Mouse (Mus musculus) cerebellum, adult (tissue): ENCODE results near the gene Acvrl1.
"Not testable (repeated sequence)": the region's sequence is repeated elsewhere in the genome, so short reads cannot be mapped to it uniquely, and the experiment has no call there.

ENCODE experiments used
- ATAC-seq: cut with Nextera tagmentation; 2 replicates; pipeline ENCODE4 v1.9.2; 2017; ENCODE audit warnings: mild to moderate bottlenecking, moderate library complexity, mixed read lengths; ENCODE audit not compliant: insufficient number of reproducible peaks, low FRiP score, low TSS enrichment

The Acvrl1 gene

DNA sequence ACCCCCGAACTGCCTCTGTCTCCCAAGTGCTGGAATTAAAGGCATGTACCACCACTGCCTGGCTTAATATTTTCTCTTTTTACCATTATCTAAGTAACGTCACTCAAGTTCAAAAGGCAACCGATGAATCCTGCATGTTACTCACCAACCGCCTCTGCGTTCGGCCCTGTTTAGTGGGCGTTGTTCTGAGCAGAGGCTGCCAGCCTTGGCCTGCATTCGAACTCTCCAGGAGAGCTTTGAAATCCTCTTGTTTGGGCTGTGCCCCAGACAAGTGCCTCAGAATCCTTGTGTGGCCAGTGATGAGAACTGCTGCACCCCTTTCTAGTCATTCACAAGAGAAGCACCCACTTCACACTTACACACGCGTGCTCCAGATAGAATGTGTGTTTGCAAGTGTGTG is 22.3 kb upstream of the Acvrl1 start:
- no peak for ATAC-seq

DNA sequence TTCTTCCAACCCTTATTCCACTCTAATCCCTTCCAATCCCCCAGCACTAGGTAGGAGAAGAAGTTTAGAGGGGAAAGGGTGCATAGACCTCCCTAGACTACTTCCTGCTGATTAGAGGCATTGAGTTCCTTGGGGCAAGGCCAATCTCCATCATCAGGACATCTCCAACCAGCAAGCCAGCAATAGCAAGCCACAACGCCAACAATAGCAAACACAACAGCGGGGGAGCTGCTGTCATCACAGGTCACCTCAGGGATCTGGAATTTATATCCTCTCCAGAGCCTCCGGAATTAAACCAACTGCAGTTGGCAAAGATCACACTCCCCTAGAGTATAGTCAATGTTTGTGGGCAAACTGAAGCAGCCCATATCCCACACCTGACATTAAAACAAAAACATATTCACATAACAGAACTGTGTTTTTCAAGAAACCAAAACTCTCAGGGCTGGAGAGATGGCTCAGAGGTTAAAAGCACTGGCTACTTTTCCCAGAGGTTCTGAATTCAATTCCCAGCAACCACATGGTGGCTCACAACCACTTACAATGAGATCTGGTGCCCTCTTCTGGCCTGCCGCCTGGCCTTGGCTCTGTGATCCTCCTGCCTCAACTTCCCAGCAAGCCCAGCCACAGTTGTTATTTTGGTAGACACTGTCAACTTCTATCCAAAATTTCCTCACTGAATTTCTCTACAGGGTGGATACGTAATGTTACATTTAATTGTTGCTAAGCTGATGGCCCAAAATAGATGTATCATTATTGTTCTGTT is 20.2 kb upstream of the Acvrl1 start:
- ATAC-seq: no peak

DNA sequence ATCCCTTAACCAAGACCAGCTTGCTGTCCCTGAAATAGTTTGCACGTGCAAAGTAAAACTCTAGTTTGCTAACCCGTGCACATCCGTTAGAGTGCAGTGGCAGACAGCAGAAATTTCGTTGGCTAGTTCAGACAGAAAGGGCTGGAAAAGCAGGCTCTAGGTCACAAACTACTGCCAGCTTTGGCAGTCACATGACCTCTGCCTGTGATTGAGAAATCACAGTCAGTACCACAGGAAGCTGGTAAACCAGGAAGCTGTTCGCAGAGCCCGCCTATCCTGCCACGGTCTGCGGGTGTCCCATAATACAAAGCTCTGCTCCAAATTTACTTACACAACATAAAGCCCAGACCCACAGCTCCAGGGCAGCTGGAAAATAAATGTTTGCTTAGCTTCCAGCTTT is 15.1 kb upstream of the Acvrl1 start:
- no peak for ATAC-seq

DNA sequence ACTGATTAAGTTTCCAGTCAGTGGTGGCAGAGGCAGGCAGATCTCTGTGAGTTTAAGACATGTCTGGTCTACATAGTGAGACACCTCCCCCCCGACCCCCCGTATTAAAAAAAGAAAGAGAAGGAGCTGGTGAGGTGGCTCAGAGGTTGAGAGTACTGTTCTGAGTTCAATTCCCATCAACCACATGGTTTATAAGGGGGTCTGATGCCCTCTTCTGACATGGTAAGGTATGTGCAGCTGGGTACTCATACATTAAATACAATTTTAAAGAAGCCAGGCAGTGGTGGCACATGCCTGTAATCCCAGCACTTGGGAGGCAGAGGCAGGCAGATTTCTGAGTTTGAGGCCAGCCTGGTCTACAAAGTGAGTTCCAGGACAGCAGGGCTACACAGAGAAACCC is 14.5 kb upstream of the Acvrl1 start:
- not testable (repeated sequence) for ATAC-seq

DNA sequence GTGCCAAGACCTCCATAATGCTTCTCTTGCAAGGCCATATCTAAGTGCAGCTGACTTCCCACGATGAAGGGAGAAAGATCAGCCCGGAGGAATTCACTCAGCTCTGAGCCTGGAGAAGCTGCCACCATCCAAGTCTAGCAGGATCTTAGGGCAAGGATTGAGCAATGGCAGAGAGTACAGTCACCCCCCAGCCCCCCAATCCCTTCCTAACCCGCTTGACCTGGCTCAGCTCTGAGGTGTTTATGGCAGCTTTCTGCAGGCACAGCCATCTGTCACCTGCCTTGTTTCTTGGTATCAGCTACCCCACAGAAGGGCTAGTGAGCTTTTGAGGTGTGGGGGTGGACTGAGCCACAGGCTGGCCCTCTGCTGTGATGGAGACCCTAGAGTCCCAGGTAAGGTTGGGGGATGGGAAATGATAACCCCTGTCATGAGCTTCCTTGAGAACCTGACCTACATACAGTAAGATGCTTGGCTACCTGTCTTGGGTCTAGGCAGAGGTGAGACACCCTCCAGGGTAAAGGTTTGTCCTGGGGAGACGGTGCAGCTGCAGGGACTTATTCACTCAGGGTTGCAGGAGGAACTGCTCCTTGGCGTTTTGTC is 12.7 kb upstream of the Acvrl1 start, which contains the start of gene Ankrd33:
TSS of gene Ankrd33 (plus strand) at position 245 of the 600 bp plus-strand sequence.
- ATAC-seq: no peak

DNA sequence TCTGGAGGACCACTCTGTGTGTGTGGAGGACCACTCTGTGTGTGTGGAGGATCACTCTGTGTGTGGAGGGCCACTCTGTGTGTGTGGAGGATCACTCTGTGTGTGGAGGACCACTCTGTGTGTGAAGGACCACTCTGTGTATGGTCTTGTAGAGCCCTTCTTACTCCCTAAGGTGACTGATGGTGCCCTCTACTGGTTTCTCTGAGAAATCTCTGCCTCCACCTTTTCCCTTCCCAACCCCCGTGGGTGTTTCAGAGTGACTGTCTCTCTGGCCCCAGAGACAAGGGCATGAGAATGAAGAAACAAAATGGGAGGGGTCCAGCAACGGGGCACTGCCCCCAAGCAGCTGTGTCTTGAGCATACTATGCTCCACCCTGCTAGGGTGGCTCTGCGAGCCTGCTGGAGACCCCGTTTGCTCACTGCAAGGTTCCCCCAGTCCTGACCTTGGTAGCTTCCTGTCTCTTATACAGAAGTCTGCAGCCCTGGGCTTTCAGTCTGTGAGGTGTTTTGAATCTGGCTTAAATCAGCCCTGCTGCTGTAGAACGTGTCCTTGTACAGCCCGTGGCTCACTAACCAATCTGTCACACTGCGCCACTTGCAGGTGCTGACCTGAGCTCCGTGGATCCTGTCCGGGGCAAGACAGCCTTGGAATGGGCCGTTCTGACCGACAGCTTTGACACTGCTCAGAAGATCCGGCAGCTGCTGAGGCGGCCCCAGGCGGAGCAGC is 9.8 kb upstream of the Acvrl1 start:
- no peak for ATAC-seq

DNA sequence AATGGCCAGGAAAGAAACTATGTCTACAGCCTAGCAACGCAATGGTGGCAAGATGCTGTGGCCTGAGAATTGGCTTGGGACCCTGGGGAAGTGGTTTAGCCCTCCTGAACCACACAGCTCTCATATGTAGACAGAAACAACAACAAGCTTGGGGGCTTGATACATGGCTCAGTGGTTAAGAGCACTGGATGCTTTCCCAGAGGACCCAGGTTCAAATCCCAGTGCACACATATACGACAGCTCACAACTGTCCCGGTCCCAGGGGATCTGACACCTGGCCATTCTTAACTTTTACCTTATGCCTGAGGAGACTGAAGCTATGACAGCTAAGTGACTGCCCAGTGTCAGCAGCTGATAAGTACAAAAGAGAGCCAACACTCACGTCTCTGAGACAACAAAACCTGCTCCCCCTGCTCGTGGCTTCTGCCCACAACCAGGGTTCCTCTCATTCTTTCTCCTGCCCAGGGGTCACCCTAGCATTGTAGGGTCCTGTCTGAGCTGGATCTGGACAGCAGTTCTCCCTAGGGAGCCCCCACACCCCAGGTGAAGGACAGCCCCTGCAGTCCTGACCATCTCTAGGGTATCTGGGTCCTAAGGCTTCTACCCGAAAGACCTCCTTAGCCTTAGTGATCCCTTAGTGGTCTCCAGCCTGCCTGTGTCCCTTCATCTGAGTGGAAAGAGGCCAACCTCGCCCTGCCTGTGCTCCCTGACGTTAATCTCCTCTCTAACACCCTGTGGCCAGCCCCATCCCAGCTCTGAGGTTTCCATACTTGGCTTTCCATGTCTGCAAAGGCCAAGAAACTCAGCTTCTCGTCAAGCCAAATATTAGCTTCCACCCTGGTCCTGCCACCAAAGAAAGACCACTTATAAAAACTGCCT is 6.7 kb upstream of the Acvrl1 start:
- no peak for ATAC-seq

DNA sequence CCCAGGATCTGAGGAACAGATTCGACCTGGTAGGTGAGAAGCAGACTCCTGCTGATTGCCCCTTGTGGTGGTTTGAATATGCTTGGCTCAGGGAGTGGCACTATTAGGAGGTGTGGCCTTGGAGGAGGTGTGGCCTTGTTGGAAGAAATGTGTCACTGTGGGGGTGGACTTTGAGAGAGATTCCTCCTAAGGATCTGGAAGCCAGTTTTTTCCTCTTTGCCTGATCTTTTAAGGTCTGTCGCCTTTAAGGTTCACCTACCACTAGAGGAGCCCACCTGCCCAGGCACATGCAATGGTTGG is 6.1 kb upstream of the Acvrl1 start:
- no peak for ATAC-seq

DNA sequence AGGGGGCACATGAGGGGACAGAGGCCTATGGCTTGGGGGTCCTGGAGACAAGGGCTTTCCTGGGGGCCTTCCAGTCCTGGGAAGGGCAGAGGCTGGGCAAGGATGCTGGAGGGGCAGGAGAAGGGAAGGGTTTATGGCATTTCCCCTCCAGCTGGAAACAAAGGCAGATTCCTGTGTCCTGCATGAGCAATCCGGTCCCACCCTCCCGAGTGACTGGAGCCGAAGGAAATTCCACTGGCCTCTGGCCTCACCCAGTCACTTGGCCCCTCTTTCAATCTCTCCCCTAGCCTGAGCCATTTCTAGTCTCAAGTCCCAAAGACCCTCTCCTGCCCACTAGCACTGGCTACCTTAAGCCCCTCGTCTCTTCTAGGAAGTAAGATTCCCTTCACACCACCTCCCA is 5.1 kb upstream of the Acvrl1 start:
- ATAC-seq: no peak

DNA sequence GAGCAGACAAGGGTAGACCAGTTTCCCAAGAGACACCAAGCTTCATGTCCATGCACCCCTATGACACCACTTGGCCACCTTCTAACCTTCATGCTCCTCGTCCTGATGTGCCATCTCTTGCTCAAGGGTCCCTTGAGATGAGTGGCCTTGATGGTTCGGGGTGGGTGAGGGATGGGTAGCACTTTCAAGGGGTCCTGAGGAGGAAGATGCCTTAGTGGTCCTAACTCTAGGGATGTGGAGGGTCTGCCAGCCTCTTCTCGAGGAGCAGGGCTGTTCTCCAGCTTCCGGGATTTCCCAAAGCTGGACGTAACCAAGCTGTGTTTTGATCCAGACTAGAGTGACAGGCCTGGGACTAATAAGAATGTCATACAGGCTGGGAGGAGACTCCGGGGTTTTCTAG is 2.8 kb upstream of the Acvrl1 start:
- ATAC-seq: no peak

DNA sequence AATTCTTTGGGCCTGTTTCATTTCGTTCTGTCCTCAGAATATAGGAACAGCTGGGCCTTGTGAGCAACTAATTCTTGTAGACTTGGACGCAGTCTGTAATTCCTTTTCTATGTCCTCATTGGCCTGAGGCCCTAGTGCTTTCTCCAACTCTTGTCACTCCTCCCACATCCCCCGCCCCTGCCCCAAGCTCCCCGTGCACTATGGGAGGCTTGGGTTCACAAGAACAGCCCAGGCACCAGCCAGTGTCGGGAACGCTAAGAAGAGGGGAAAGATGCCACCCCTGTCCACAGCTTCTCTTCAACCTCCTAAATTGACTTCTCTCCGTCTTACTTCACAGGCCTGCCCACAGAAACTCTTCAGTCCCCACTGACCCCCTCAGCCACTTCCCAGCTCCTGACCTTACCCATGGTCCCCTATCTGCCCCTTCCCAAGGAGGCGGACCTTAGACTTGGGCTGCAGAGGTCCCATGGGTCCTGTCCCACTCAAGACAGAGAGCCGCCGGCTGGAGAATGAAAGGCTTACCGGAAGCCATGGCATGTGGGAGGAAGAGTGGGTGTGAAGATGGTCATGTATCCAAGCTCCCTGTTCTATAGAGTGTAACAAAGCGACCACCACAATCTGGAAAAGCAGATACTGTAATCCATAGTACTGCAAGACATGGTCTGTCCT is 1.3 kb upstream of the Acvrl1 start:
- ATAC-seq: no peak

DNA sequence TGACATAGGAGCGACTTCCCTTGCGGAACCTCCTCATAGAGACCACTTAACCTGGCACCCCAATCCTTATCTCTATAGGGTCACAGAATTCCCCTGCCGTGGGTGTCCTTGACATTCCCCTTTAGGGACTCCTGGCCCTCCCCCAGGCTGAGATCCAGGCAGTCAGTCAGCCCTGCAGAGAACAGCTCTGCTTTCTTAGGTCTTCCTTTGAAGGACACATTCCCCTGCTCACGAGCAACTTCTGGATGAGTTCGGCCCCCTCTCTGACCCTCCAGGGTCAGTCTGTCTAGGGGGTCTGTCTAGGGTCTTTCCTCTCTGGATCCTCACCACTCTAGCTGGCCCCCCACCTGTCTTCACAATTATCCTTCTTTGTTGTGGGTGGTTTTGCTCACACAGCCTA is 1.1 kb downstream of the Acvrl1 start:
- ATAC-seq: no peak

DNA sequence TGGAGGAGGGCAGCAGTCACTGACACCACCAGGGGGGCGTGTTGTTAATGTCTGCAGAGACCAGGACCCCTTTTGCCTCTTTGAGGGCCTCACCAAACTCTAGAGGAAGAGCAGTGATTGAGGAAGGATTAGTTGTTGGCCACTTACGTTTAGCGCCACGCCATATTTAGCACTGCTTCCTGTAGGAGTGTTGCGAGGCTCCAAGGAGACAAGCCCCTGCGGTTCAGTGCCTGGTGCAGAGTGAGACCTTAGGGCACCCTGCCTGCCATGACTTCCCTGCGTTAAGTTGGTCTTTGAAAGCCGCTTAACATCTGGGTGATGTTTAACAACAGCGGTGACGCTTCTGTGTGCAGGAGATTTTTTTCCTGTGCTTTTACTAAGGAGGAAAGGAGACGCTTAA is 3.2 kb downstream of the Acvrl1 start:
- no peak for ATAC-seq

DNA sequence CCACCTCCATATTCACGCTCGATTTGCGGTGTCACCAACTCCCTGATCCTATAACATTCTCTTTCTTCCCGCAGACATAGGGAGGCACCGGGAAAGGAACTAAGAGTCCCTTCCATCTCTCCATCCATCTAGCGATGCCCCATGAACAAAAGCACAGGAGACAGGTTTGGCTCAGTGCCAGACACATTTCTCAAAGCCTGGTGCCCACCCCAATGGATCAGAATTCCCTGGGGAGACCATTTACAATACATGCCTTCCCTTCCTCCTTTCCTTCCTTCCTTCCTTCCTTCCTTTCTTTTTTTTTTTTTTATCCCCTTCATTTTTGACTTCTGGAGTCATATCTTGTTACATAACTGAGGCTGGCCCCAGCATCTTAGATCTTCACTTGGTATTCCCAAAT is 3.7 kb downstream of the Acvrl1 start:
- ATAC-seq: no peak

DNA sequence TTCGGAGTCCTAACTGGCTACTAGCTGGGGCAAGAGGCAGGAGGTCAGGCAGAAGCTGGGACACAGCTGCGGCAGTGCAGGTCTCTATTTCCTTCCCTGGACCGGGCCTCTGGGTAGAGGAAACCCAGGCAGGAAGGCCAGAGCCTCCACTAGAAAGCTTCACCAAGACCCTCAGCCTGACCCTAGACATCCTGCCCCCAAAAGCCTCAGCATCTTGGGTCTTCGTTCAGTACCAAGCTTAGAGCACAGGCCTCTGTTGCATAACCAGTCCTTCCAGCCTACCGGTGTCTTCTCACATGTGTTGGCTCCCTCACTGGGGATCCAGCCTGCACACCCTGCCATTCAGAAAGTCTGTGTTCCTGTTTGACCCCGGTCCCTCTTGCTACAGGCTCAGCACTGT is 4.4 kb downstream of the Acvrl1 start:
- no peak for ATAC-seq

DNA sequence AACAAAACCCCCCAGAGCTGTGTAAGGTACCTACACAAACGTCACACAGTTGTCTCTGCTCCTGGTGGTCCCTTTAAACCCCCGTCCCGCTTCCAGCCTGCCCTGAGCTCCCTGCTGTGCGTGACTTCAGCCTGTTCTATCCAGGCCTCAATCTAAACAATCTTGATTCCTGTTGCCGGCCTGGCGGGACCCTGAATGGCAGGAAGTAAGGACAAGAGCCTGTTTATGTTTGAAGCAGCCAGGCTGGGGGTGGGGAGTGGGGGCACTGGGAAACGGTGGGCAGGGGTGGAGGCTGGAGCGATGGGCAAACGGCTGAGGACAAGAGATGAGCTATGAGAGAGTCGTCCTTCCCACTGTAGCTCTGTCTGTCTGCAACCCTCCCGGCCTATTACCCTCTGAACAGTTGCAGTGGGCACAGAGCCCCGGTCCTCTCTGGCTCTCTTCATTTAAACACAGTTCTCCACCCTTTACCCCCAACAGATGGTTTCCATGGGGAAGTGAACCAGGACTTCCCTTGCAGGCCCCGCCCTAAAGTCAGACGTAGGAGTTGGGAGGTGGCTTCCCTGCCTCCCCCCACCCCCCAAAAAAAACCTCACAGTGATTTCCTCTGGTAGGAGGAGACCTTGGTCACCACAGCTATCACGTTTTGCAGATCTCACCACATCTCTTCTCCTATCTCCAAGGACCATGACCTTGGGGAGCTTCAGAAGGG is 5.8 kb downstream of the Acvrl1 start:
- no peak for ATAC-seq

DNA sequence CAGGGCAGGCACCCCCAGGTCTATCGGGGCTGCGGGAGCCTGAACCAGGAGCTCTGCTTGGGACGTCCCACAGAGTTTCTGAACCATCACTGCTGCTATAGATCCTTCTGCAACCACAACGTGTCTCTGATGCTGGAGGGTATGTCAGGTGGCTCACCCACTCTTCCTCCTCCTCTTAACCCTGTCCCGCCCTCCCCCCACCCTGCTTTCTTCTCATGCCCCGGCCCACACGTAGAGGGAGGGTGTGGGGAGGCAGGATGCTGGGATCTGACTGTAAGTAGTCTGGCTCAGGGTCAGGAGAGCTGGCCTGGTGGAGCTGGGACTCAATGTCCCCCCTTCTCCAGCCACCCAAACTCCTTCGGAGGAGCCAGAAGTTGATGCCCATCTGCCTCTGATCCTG is 7.1 kb downstream of the Acvrl1 start:
- no peak for ATAC-seq

DNA sequence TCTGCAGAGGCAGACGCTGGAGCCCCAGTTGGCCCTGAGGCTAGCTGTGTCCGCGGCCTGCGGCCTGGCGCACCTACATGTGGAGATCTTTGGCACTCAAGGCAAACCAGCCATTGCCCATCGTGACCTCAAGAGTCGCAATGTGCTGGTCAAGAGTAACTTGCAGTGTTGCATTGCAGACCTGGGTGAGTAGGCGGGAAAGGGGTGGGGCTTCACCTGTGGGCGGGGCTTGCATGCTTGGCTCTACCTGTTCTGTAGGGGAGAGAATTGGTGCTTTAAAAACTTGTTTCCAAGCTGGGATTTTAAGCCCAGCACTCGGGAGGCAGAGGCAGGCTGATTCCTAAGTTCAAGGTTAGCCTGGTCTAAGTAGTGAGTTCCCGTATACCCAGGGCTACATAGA is 9.1 kb downstream of the Acvrl1 start:
- no peak for ATAC-seq

DNA sequence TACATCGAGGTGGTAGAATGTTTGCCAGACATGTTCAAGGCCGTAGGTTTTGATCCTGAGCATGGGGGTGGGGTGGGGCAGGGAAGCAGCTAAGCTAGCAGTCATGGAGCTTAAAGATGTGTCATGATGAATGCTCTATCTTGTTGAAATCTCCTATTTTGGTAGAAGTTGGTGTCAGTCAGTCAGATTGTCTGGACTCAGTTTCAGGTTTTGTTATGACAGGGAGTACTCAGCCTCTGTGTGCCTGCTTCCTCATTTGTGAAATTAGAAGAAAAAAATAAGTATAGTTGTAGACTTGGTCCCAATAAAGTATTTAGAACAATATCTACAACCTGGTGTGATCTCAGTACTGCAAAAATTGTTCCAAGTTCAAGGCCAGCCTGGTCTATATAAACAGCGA is 10.4 kb downstream of the Acvrl1 start:
- no peak for ATAC-seq

DNA sequence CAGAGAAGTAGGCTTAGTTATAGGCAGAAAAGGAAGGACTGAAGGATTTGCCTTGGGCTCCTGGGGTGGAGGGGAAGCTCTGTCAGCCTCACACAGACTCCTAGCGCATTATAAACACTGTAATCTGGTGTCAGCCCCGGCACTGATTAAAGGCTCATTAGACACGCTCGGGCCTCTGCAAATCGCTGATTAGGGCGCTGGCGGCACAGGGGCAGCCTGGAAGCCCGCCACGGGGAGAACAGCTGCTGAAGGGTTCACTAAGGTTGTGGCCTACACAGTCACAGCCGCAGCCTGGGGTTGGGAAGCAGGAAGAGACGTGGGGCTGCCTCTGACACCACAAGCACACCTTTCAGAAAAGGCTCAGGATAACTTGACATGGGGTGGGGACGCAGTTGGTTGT is 11.6 kb downstream of the Acvrl1 start:
- ATAC-seq: no peak
